Mouse (Mus musculus): Measurements from ENCODE around the gene Myl6b.

The Myl6b gene

DNA sequence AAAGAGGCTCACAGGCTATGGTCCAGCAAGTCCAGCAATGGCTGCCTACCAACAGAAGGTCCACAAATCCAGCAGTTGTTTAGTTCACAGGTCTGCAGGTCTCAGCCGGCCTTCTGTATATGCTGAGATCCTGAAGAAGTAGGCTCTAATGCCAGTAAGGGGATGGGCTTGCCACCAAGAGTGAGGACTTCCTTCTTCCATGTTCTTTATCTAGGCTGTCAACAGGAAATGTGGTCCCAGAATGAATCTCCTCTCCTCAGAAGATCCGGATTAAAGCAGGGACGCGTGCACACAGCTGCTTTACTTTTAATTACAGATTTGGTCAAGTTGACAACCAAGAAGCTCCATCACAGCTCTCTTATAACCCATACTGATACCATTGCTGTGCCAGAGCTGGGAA, 53.1 kb downstream of the Myl6b start:
- 72% methylated on average over 4 of the region's 4 CpGs for whole genome bisulfite sequencing

DNA sequence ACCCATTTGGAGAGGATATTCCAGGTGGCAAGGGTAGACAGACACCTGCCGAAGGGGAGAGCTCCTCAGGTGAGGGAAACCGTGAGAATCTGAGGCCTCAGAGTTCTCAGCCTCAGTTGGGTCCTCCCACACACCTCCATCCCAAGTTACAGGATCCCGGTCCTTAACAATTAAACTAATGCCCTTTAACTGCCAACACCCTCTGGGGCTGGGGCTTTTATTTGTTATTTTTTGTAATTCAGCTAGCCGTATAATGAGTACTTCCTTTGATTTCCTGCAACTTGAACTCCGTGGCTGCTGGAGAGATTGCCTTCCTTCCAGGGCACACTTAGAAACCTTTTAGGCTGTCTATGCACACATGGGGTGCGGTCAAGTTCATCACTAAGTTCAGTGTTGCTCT, 54.1 kb downstream of the Myl6b start:
- 64% methylated on average over 6 of the region's 6 CpGs for WGBS

All from cerebral cortex, adult 2 months (tissue).